Mouse (Mus musculus) heart, embryonic 11.5 days (tissue): ENCODE data around the gene Apex2. TPM values are rescaled to one million over a fixed set of nuclear protein-coding genes. Genes with fewer than 3 reads are reported as not detected.

Experiments
- ATAC-seq: fragments of 200-750 bp; cut with Nextera tagmentation; replicated peaks from 2 replicates; pipeline ENCODE4 v1.8.0; 2017; ENCODE audit warnings: moderate library complexity; ENCODE audit not compliant: insufficient number of reproducible peaks, low FRiP score, low TSS enrichment
- H3K27ac ChIP-seq: fragments of 300-500 bp; sonication (generic); 2 replicates; pipeline ENCODE4 v1.5.1; 2014; ENCODE audit warnings: mild to moderate bottlenecking, low read depth, low read length
- H3K27me3 ChIP-seq: fragments of 300-500 bp; sonication (generic); 2 replicates; pipeline ENCODE4 v1.6.1; 2014; ENCODE audit warnings: mild to moderate bottlenecking, low read length, mixed read lengths; ENCODE audit not compliant: control insufficient read depth, insufficient read depth
- H3K36me3 ChIP-seq: fragments of 300-500 bp; sonication (generic); 2 replicates; pipeline ENCODE4 v1.6.1; 2014; ENCODE audit warnings: mild to moderate bottlenecking, low read length, moderate library complexity, mixed read lengths; ENCODE audit not compliant: control insufficient read depth, insufficient read depth
- H3K4me1 ChIP-seq: fragments of 300-500 bp; sonication (generic); 2 replicates; pipeline ENCODE4 v1.6.1; 2014; ENCODE audit warnings: low read length; ENCODE audit not compliant: control insufficient read depth, insufficient read depth
- H3K4me2 ChIP-seq: fragments of 300-500 bp; sonication (generic); 2 replicates; pipeline ENCODE4 v1.6.1; 2014; ENCODE audit warnings: mild to moderate bottlenecking, moderate library complexity
- H3K4me3 ChIP-seq: fragments of 300-500 bp; sonication (generic); 2 replicates; pipeline ENCODE4 v1.5.1; 2014; ENCODE audit warnings: low read depth, low read length
- H3K9ac ChIP-seq: fragments of 300-500 bp; sonication (generic); 2 replicates; pipeline ENCODE4 v1.6.1; 2014; ENCODE audit warnings: mild to moderate bottlenecking, low read depth, low read length, moderate library complexity
- H3K9me3 ChIP-seq: fragments of 300-500 bp; sonication (generic); replicated peaks from 2 replicates; pipeline ENCODE4 v1.6.1; 2016; ENCODE audit warnings: low read length; ENCODE audit not compliant: control insufficient read depth
- WGBS: fragments of 180-500 bp; shearing (Covaris S2); extraction: QIAGEN DNeasy Blood & Tissue Kit; methylation state at CpG from one replicate; pipeline ENCODE4 v1.1.7; 2014; ENCODE audit not compliant: insufficient replicate concordance; 5-methylcytosine and 5-hydroxymethylcytosine counted together
- polyA plus RNA-seq: library from polyadenylated mRNA; unstranded; fragments of >200 nt; fragmentation: Nextera tagmentation; extraction: Ambion mirVana; gene quantifications from 2 replicates; pipeline ENCODE4 v1.2.1, GENCODE M21; 2014

Apex2 gene
- polyA plus RNA-seq, result 18.2 and 18.4 TPM in 2 replicates

GRCm38 (mm10) chrX:150589696-150590095 is at the start of gene Apex2:
TSS of gene Apex2 (minus strand) at chrX:150589868.
- 77% methylated on average over 5 of the region's 5 CpGs for WGBS
- no peaks in the 10 kb centered on the region for H3K27me3 ChIP-seq
- peak within 1 kb of the TSS; percentile 66 for H3K4me2 ChIP-seq
- H3K9me3 ChIP-seq, result no peaks in the 10 kb centered on the region
- H3K36me3 ChIP-seq, result no peaks in the 10 kb centered on the region
- no peaks in the 10 kb centered on the region for H3K4me1 ChIP-seq
- no peak for ATAC-seq
- H3K27ac ChIP-seq, result no peak within 1 kb of the TSS
- H3K9ac ChIP-seq, result no peak within 1 kb of the TSS
- H3K4me3 ChIP-seq, result peak within 1 kb of the TSS; percentile 57; the same call in 1 of the 2 replicates

DNA sequence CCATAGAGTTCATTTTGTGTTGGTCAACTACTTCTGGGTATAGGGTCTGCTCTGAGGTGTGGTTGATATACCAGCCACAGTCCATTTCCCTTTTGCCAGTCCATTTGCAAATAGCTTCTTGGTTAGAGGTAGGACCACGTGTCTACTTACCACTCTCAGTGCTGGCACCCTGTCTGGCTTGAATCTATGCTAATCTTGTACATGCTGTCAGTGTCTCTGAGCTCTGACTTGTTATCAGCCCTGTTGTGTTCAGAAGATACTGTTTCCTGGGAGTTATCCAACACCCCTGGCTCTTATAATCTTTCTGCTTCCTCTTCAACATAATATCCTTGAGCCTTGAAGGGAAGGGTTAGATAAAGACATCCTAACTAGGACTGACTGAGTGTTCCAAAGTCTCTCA is 46.8 kb upstream of the Apex2 start:
- Histone ChIP-seq H3K36me3 (no peaks in the 10 kb centered on the region), H3K27ac (no peak overlapping the region), H3K27me3 (no peaks in the 10 kb centered on the region), H3K9me3 (no peaks in the 10 kb centered on the region), H3K9ac (no peak overlapping the region), H3K4me2 (no peak overlapping the region), H3K4me3 (no peak overlapping the region), H3K4me1 (no peaks in the 10 kb centered on the region)
- WGBS, result 21% methylated on average over 1 of the region's 1 CpGs
- no peak for ATAC-seq

DNA sequence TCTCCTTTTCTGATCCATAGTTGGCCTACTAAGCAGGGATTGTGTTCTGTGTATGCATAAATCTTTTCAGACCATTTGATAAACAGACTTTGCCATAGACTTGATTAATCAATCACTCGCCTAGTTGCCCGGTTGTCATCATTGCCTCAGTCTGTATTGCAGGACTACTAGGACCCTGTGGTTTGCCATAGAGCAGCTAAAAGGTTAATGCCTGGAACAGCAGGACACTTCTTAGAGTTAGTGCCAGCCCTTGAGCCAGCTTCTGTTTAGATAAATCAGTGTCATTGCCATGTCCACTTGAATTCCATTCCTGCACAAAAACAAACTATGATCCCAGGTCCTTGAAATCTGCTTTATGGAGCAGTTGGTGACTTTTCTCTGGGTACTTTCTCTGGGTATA is 9.2 kb upstream of the Apex2 start:
- Histone ChIP-seq H3K9me3 (no peaks in the 10 kb centered on the region), H3K27ac (no peak overlapping the region), H3K36me3 (no peaks in the 10 kb centered on the region), H3K4me2 (no peak overlapping the region), H3K4me1 (no peaks in the 10 kb centered on the region), H3K9ac (no peak overlapping the region), H3K4me3 (no peak overlapping the region), H3K27me3 (no peaks in the 10 kb centered on the region)
- ATAC-seq, result no peak
- 78% methylated on average over 2 of the region's 2 CpGs for WGBS

- Histone ChIP-seq H3K9ac (peak overlapping the region; percentile 34; the same call in 1 of the 2 replicates), H3K4me2 (peak overlapping the region; percentile 24; the same call in 1 of the 2 replicates), H3K4me3 (peak overlapping the region; percentile 3; the same call in 1 of the 2 replicates), H3K27me3 (no peaks in the 10 kb centered on the region), H3K4me1 (no peaks in the 10 kb centered on the region), H3K36me3 (no peaks in the 10 kb centered on the region), H3K9me3 (no peaks in the 10 kb centered on the region), H3K27ac (peak overlapping the region; percentile 70; the same call in 1 of the 2 replicates)
- ATAC-seq, result 0 out of 2 replicates have a peak, but pooled peaks have one; percentile 67
- WGBS, result 57% methylated on average over 9 of the region's 9 CpGs
These were observed 5.5 kb upstream of the Apex2 start for GRCm38 (mm10) chrX:150595016-150595760.

DNA sequence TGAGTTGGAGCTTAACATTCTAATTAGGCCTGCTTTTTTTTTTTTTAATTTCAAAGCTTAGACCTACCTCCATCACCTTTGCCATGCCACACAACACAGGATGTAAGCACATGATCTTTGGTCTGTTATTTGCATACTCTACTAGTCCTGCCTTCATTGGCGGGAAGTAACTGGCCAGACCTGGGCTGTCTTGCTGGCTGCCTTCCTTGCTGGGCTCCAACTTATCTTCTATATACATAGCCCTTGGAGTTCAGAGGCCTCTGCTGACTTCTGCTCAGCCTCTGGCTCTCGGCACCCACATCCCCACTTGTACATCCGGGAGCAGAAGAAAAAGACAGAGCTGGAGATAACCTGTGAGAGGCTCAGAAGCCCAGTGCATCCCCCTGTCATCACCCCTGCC is 4.5 kb upstream of the Apex2 start:
- Histone ChIP-seq H3K4me3 (peak overlapping the region; percentile 3; the same call in 1 of the 2 replicates), H3K4me2 (peak overlapping the region; percentile 11; the same call in 1 of the 2 replicates), H3K27ac (peak overlapping the region; percentile 70), H3K9ac (no peak overlapping the region), H3K27me3 (no peaks in the 10 kb centered on the region), H3K9me3 (no peaks in the 10 kb centered on the region), H3K36me3 (no peaks in the 10 kb centered on the region), H3K4me1 (no peaks in the 10 kb centered on the region)
- ATAC-seq, result no peak; the same call in 1 of the 2 replicates
- WGBS, result 66% methylated on average over 3 of the region's 3 CpGs

DNA sequence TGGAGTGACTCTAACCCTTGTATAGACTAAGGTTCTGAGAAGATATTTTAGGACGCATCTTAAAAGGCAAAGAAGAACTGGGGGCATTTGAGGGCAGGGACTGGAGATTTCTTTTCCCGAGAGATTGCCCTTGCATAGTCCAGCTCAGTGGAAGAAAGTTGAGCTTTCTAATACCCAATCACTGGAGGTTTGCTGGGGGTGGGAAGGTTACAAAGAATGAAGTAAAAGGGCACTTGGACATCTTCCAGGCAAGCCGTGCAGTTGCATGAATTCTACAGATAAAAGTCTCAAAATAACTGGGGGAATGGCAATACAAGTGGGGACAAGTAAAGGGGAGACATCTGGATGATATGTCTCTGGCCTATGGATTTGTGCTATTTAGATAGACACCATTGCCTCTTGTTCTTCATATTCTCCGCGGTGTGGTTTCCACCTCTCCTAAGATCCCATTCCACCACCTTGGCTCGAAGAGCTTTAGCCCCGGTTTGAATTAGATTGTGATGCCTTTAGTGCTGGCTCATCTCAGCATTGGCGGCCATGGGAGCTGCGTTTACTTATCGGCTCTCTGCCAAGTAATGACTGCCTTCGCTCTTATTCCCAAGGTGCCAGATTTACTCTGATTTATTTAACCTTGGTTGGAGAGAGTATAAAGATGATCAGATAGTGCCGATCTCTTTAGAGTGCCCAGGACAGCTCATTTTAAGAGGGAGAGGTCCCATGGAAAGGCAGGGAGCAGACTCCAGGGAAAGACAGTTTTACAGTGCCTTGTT is 3.8 kb upstream of the Apex2 start:
- Histone ChIP-seq H3K4me2 (no peak overlapping the region), H3K4me3 (no peak overlapping the region)
- no peak for ATAC-seq

GRCm38 (mm10) chrX:150588023-150588764 is 1.5 kb downstream of the Apex2 start, which contains the start of gene Pfkfb1:
TSS of gene Pfkfb1 (plus strand) at chrX:150588229.
- Histone ChIP-seq H3K27ac (peak within 1 kb of the TSS; percentile 88), H3K27me3 (no peaks in the 10 kb centered on the region), H3K4me3 (peak within 1 kb of the TSS; percentile 57), H3K4me2 (peak within 1 kb of the TSS; percentile 66), H3K36me3 (no peaks in the 10 kb centered on the region), H3K9ac (peak within 1 kb of the TSS; percentile 80), H3K9me3 (no peaks in the 10 kb centered on the region), H3K4me1 (no peaks in the 10 kb centered on the region)
- ATAC-seq, result peak; percentile 84
- 17% methylated on average over 35 of the region's 35 CpGs for WGBS

More for the DNA sequence above, 3.8 kb upstream of the Apex2 start:
- H3K27me3 ChIP-seq, result no peaks in the 10 kb centered on the region
- no peaks in the 10 kb centered on the region for H3K36me3 ChIP-seq
- H3K9ac ChIP-seq, result no peak overlapping the region
- H3K9me3 ChIP-seq, result no peaks in the 10 kb centered on the region
- WGBS, result 79% methylated on average over 12 of the region's 12 CpGs
- H3K27ac ChIP-seq, result no peak overlapping the region
- H3K4me1 ChIP-seq, result no peaks in the 10 kb centered on the region

DNA sequence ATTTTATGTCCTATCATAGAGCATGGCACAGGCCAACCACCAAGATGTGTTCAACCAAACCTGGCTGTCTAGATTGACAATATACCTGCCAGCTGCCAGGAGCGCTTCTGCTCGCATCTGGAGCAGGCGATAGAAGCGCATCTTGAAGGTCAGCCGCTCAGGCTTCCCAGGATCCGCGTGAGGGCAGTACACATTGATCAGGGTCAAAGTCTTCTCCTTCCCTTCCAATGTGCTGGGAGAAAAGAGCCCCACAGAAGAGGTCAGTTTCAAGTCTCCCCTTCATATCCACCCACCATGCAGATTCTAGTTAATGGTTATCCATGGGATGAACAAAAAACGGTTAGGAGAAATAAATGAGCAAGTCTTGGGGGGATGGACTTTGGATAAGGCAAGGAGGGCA is 4.6 kb downstream of the Apex2 start:
- no peak overlapping the region for H3K4me3 ChIP-seq
- H3K36me3 ChIP-seq, result no peaks in the 10 kb centered on the region
- ATAC-seq, result no peak
- H3K4me2 ChIP-seq, result no peak overlapping the region
- no peaks in the 10 kb centered on the region for H3K27me3 ChIP-seq
- no peaks in the 10 kb centered on the region for H3K9me3 ChIP-seq
- H3K9ac ChIP-seq, result no peak overlapping the region
- H3K27ac ChIP-seq, result no peak overlapping the region
- 93% methylated on average over 8 of the region's 8 CpGs for WGBS
- H3K4me1 ChIP-seq, result no peaks in the 10 kb centered on the region
